Mouse (Mus musculus) olfactory bulb, adult 2 months (tissue): Measurements from ENCODE around the gene Zfp64.

Experiments used
- CTCF ChIP-seq: fragments of 200-500 bp; IDR thresholded peaks from 2 replicates; pipeline ENCODE4 v1.5.1; 2012; ENCODE audit warnings: low read depth, mild to moderate bottlenecking, low read length, moderate library complexity; ENCODE audit not compliant: insufficient read depth
- POLR2A ChIP-seq: fragments of 200-500 bp; IDR thresholded peaks from 2 replicates; pipeline ENCODE4 v1.6.1; 2012; ENCODE audit warnings: mild to moderate bottlenecking, low read depth, low read length, moderate library complexity; ENCODE audit not compliant: insufficient read depth

DNA sequence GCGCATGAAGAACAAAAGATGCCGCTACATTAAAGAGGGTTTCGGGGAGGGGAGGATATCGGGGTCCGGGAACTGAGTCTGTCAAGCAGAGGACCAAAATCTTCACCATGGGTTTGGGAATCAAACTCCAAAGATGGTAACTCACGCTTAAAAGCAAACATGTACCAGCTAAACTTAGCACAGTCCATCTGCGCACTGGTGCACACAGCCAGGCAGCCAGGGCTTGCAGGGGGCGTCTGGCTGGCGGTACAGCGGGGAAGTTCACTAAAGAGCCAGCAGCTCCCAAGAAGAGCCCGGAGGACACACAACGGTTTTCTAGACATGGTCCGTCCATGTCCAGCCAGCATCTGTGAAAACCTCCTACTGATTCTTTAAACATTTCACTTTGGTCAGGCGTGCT is 23.7 kb downstream of the Zfp64 start:
- TF ChIP-seq POLR2A (no peak), CTCF (no peak)
